Mouse (Mus musculus): ENCODE data around the gene Txn2. TPM values are rescaled to one million over a fixed set of nuclear protein-coding genes. Genes with fewer than 3 reads are reported as not detected.

The Txn2 gene
- polyA plus RNA-seq, 1 experiment from 2014 or later, result 215 TPM

- peaks cover 20% of the 10 kb centered on the region for H3K4me1 ChIP-seq (replicated peaks)
- WGBS, result 90% methylated on average over 4 of the region's 5 CpGs
Measured at GRCm38 (mm10) chr15:77886369-77887092, 42.3 kb downstream of the Txn2 start.

DNA sequence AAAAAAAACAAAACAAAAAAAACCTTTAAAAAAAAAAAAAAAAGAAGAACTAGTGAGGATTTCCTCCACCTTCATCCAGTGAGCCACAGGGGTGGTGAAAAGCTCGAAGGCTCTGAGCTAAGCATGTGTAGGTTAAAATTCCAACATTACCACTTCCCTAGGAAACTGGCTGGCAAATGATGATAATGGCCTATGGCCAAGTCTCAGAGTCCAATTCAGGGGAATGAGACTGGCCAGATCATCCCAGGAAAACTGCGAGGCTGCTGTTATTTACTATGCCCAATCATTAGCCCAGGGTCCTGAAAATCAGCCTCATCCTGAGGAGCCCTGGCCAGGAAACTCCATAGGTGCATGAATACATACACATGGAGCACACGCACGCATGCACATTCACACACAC is 42.9 kb downstream of the Txn2 start:
- no peak overlapping the region for H3K4me3 ChIP-seq (replicated peaks)
- peaks cover 20% of the 10 kb centered on the region for H3K4me1 ChIP-seq (replicated peaks)
- no peak for ATAC-seq (ENCODE audit: insufficient number of reproducible peaks, insufficient read depth, low FRiP score, low TSS enrichment, low read depth)
- no peaks in the 10 kb centered on the region for H3K9me3 ChIP-seq
- no peak overlapping the region for H3K4me2 ChIP-seq
- 86% methylated on average over 4 of the region's 4 CpGs for WGBS
- no peaks in the 10 kb centered on the region for H3K36me3 ChIP-seq
- H3K9ac ChIP-seq (replicated peaks), result no peak overlapping the region
- no peaks in the 10 kb centered on the region for H3K27me3 ChIP-seq
- H3K27ac ChIP-seq, result no peak overlapping the region

More at GRCm38 (mm10) chr15:77886369-77887092, 42.3 kb downstream of the Txn2 start:
- Histone ChIP-seq H3K4me3 (replicated peaks) (no peak overlapping the region), H3K4me2 (no peak overlapping the region), H3K36me3 (no peaks in the 10 kb centered on the region), H3K27me3 (no peaks in the 10 kb centered on the region), H3K9me3 (no peaks in the 10 kb centered on the region), H3K27ac (no peak overlapping the region), H3K9ac (replicated peaks) (no peak overlapping the region)
- no peak for ATAC-seq (ENCODE audit: insufficient number of reproducible peaks, insufficient read depth, low FRiP score, low TSS enrichment, low read depth)

DNA sequence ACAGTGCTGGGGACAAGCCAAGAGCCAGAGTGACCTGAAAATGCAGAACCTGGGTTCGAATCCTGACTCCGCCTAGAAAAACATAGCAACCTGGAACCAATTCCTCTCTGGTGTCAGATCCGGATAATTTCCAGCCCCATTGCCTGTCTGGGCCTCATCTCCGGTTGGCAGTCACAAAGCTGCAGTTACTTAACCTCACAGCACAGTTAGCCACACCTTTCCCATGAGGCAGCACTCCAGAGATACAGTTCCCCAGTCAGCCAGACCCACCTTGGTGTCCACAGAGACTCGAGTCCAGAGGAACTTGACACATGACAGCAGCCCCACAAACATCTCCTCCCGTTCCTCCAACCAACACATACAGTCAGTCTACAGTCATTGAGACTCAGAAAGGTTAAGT is 43.6 kb downstream of the Txn2 start:
- no peak overlapping the region for H3K27ac ChIP-seq
- peaks cover 20% of the 10 kb centered on the region for H3K4me1 ChIP-seq (replicated peaks)
- ATAC-seq (ENCODE audit: insufficient number of reproducible peaks, insufficient read depth, low FRiP score, low TSS enrichment, low read depth), result no peak
- 81% methylated on average over 6 of the region's 6 CpGs for WGBS
- H3K27me3 ChIP-seq, result no peaks in the 10 kb centered on the region
- H3K9ac ChIP-seq (replicated peaks), result no peak overlapping the region
- H3K4me2 ChIP-seq, result no peak overlapping the region
- H3K36me3 ChIP-seq, result no peaks in the 10 kb centered on the region
- H3K4me3 ChIP-seq (replicated peaks), result no peak overlapping the region
- H3K9me3 ChIP-seq, result no peaks in the 10 kb centered on the region

DNA sequence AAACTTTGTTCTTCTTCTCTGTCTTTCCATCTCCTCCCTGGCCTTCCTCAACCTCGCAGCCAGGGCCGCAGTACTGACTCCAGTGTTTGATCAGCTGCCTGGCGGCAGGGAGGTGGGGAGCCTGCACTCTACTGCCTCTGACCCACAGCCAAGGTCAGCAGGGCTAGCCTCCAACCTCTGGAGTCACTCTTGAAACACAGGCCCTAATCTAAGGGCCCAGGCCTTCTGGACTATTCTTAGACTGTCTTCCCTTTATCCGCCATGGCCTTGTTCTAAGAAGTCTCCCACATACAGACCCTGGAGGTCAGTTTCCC is 45.2 kb downstream of the Txn2 start:
- no peaks in the 10 kb centered on the region for H3K27me3 ChIP-seq
- WGBS, result 49% methylated on average over 4 of the region's 4 CpGs
- H3K36me3 ChIP-seq, result no peaks in the 10 kb centered on the region
- H3K27ac ChIP-seq, result peak overlapping the region; percentile 81
- H3K9ac ChIP-seq (replicated peaks), result no peak overlapping the region
- no peak for ATAC-seq (ENCODE audit: insufficient number of reproducible peaks, insufficient read depth, low FRiP score, low TSS enrichment, low read depth)
- H3K4me1 ChIP-seq (replicated peaks), result peaks cover 20% of the 10 kb centered on the region
- no peak overlapping the region for H3K4me2 ChIP-seq
- H3K9me3 ChIP-seq, result no peaks in the 10 kb centered on the region
- no peak overlapping the region for H3K4me3 ChIP-seq (replicated peaks)

DNA sequence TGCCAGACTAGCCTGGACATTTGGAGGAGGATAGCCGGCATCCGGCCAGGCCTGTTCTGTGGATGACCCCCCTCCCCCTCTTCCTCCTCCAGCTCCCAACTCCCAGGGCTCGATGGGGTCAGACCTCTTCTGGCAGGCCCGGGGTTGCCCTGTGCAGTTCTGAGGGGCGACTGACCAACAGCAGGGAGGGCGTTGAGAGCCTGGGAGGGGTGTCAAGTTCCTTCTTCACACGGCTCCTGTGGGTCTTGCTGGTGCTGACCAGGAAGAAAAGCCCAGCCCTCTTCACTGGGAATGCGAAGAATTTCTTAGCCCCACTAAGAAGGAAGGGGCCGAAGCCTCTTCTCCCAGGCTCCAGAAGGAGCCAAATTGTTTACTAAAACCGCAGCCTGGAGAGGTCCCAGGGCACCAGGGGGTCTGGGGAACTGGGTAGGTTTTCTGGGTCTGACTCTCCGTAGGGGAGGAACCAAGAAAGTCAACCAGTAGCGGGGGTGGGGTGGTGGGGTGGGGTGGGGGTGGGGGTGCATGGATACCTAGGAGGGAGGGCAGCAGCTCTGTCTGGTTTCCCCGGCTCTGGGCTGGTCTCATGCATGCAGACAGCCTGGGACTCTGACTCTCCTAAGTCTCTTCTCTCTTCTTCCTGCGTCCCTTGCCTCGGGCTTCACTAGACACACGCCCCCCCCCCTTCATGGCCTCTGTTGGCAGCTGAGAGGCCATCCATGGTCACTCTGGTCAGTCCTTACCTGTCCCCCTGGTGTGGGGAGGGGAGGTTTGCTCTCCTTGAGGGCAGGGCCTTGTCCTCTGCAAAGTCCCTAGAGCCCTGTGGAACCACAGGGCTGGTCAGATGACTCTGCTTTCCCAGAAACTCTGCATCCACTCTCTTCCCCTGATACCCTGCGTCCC is 45.8 kb downstream of the Txn2 start:
- H3K4me3 ChIP-seq (replicated peaks), result no peak overlapping the region
- no peaks in the 10 kb centered on the region for H3K27me3 ChIP-seq
- peak overlapping the region; percentile 81 for H3K27ac ChIP-seq
- peak overlapping the region; percentile 0; the same call in 1 of the 2 replicates for H3K9ac ChIP-seq (replicated peaks)
- no peaks in the 10 kb centered on the region for H3K9me3 ChIP-seq
- no peaks in the 10 kb centered on the region for H3K36me3 ChIP-seq
- H3K4me1 ChIP-seq (replicated peaks), result peaks cover 20% of the 10 kb centered on the region
- peak overlapping the region; percentile 15 for H3K4me2 ChIP-seq
- 4% methylated on average over 15 of the region's 17 CpGs for WGBS
- ATAC-seq (ENCODE audit: insufficient number of reproducible peaks, insufficient read depth, low FRiP score, low TSS enrichment, low read depth), result peak; percentile 77; the same call in 1 of the 2 replicates

DNA sequence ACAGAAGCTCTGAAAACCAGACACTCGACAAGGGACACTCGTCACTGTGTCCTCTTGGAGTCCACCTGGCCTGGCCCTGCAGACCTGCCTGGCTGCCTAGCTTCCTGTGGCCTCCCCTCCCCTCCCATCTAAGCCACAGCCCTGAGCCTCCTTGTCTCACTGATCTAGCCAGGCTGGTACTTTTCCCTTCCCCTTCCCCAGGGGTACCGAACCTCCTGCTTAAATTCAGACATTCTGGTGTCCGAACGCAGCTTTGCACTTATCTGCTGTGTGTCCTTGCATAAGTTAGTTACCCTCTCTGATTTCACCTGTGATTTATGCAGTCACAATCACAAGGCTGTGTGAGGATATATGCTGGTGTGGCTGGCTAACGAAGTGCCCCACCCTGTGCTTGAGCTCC is 46.5 kb downstream of the Txn2 start:
- Histone ChIP-seq H3K27me3 (no peaks in the 10 kb centered on the region), H3K9me3 (no peaks in the 10 kb centered on the region), H3K4me2 (no peak overlapping the region), H3K4me3 (replicated peaks) (no peak overlapping the region), H3K9ac (replicated peaks) (no peak overlapping the region; the same call in 1 of the 2 replicates), H3K4me1 (replicated peaks) (peaks cover 20% of the 10 kb centered on the region), H3K36me3 (no peaks in the 10 kb centered on the region), H3K27ac (peak overlapping the region; percentile 81; the same call in 1 of the 2 replicates)
- 49% methylated on average over 6 of the region's 6 CpGs for WGBS
- ATAC-seq (ENCODE audit: insufficient number of reproducible peaks, insufficient read depth, low FRiP score, low TSS enrichment, low read depth), result no peak

- Histone ChIP-seq H3K4me1 (replicated peaks) (peaks cover 20% of the 10 kb centered on the region), H3K4me2 (no peak overlapping the region), H3K27me3 (no peaks in the 10 kb centered on the region), H3K9ac (replicated peaks) (no peak overlapping the region), H3K36me3 (no peaks in the 10 kb centered on the region), H3K27ac (peak overlapping the region; percentile 81; the same call in 1 of the 2 replicates), H3K9me3 (no peaks in the 10 kb centered on the region), H3K4me3 (replicated peaks) (no peak overlapping the region)
- no peak for ATAC-seq (ENCODE audit: insufficient number of reproducible peaks, insufficient read depth, low FRiP score, low TSS enrichment, low read depth)
- WGBS, result 42% methylated on average over 5 of the region's 5 CpGs
Measured at GRCm38 (mm10) chr15:77881698-77882097, 47.1 kb downstream of the Txn2 start.

GRCm38 (mm10) chr15:77880738-77881137 is 48.1 kb downstream of the Txn2 start:
- Histone ChIP-seq H3K27ac (no peak overlapping the region), H3K9me3 (no peaks in the 10 kb centered on the region), H3K9ac (replicated peaks) (no peak overlapping the region), H3K27me3 (no peaks in the 10 kb centered on the region), H3K36me3 (no peaks in the 10 kb centered on the region), H3K4me3 (replicated peaks) (no peak overlapping the region), H3K4me1 (replicated peaks) (peaks cover 20% of the 10 kb centered on the region), H3K4me2 (no peak overlapping the region)
- WGBS, result 91% methylated on average over 5 of the region's 5 CpGs
- no peak for ATAC-seq (ENCODE audit: insufficient number of reproducible peaks, insufficient read depth, low FRiP score, low TSS enrichment, low read depth)

- H3K36me3 ChIP-seq, result no peaks in the 10 kb centered on the region
- 84% methylated on average over 3 of the region's 3 CpGs for WGBS
Measured at GRCm38 (mm10) chr15:77879756-77880155, 49.0 kb downstream of the Txn2 start.

DNA sequence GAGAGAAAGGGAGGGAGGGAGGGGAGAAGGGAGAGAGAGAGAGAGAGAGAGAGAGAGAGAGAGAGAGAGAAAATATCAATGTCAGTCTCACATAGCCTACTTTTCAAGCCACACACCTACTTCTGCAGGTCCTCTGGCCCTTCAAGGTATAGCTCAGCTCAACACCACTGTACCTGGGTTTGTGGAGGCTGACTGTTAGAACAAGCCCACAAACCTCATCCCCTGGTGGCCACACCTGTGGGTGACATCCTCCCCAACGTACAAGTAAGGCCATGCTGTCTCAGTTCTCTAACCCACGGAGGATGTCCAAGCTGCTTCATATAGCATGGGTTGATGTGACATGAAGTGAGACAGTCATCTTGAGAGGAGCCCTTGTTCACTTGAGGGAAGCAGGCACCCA is 51.6 kb downstream of the Txn2 start:
- H3K9me3 ChIP-seq, result no peaks in the 10 kb centered on the region
- H3K27me3 ChIP-seq, result no peaks in the 10 kb centered on the region
- peaks cover 5% of the 10 kb centered on the region for H3K4me1 ChIP-seq (replicated peaks)
- H3K4me3 ChIP-seq (replicated peaks), result no peak overlapping the region
- no peak overlapping the region for H3K27ac ChIP-seq
- no peak overlapping the region for H3K9ac ChIP-seq (replicated peaks)
- no peaks in the 10 kb centered on the region for H3K36me3 ChIP-seq
- no peak overlapping the region for H3K4me2 ChIP-seq
- ATAC-seq (ENCODE audit: insufficient number of reproducible peaks, insufficient read depth, low FRiP score, low TSS enrichment, low read depth), result no peak
- WGBS, result 77% methylated on average over 2 of the region's 2 CpGs

More at GRCm38 (mm10) chr15:77879756-77880155, 49.0 kb downstream of the Txn2 start:
- Histone ChIP-seq H3K27me3 (no peaks in the 10 kb centered on the region), H3K27ac (no peak overlapping the region), H3K9ac (replicated peaks) (no peak overlapping the region), H3K9me3 (no peaks in the 10 kb centered on the region), H3K4me2 (no peak overlapping the region), H3K4me3 (replicated peaks) (no peak overlapping the region), H3K4me1 (replicated peaks) (peaks cover 20% of the 10 kb centered on the region)
- ATAC-seq (ENCODE audit: insufficient number of reproducible peaks, insufficient read depth, low FRiP score, low TSS enrichment, low read depth), result no peak

GRCm38 (mm10) chr15:77876716-77877115 is 52.1 kb downstream of the Txn2 start:
- Histone ChIP-seq H3K4me2 (no peak overlapping the region), H3K36me3 (no peaks in the 10 kb centered on the region), H3K4me3 (replicated peaks) (no peak overlapping the region), H3K9ac (replicated peaks) (no peak overlapping the region), H3K27me3 (no peaks in the 10 kb centered on the region), H3K4me1 (replicated peaks) (peaks cover under 1% of the 10 kb centered on the region; the same call in 1 of the 2 replicates), H3K9me3 (no peaks in the 10 kb centered on the region), H3K27ac (no peak overlapping the region)
- ATAC-seq (ENCODE audit: insufficient number of reproducible peaks, insufficient read depth, low FRiP score, low TSS enrichment, low read depth), result no peak
- 86% methylated on average over 3 of the region's 3 CpGs for WGBS
